Mouse (Mus musculus) heart, adult 2 months (tissue): Measurements from ENCODE around the gene Mmp27. TPM values are rescaled to one million over a fixed set of nuclear protein-coding genes. Genes with fewer than 3 reads are reported as not detected.

Experiments used
- DNase-seq, 2 experiments: peaks; one replicate each; pipeline ENCODE4 v3.0.0; 2021
- H3K27ac ChIP-seq: fragments of 200-600 bp; 2 replicates; pipeline ENCODE4 v1.8.1; 2022
- H3K27me3 ChIP-seq: fragments of 200-500 bp; 2 replicates; pipeline ENCODE4 v1.6.1; 2012; ENCODE audit warnings: mild to moderate bottlenecking, low read length, inconsistent platforms, mixed read lengths; ENCODE audit not compliant: control insufficient read depth, insufficient read depth
- H3K36me3 ChIP-seq: fragments of 200-500 bp; 2 replicates; pipeline ENCODE4 v1.6.1; 2012; ENCODE audit warnings: low read length, inconsistent platforms; ENCODE audit not compliant: control insufficient read depth, insufficient read depth
- H3K4me1 ChIP-seq: fragments of 200-500 bp; 2 replicates; pipeline ENCODE4 v1.6.1; 2011; ENCODE audit warnings: low read length; ENCODE audit not compliant: control insufficient read depth, insufficient read depth
- H3K4me3 ChIP-seq: fragments of 200-600 bp; 2 replicates; pipeline ENCODE4 v1.8.1; 2022
- H3K79me2 ChIP-seq: fragments of 200-500 bp; replicated peaks from 2 replicates; pipeline ENCODE4 v1.6.1; 2012; ENCODE audit warnings: mild to moderate bottlenecking, inconsistent platforms, low read length, moderate library complexity, mixed read lengths; ENCODE audit not compliant: control insufficient read depth, insufficient read depth
- H3K9ac ChIP-seq: fragments of 200-500 bp; 2 replicates; pipeline ENCODE4 v1.6.1; 2012; ENCODE audit warnings: low read depth, mild to moderate bottlenecking, control low read depth, inconsistent platforms, low read length, mixed read lengths
- CTCF ChIP-seq: fragments of 200-600 bp; IDR thresholded peaks from 2 replicates; pipeline ENCODE4 v1.8.1; 2022; ENCODE audit warnings: antibody characterized with exemption, mild to moderate bottlenecking, moderate library complexity
- EP300 ChIP-seq: fragments of 200-500 bp; IDR thresholded peaks from 2 replicates; pipeline ENCODE4 v1.6.1; 2011; ENCODE audit warnings: low read depth, low read length, control low read depth; ENCODE audit not compliant: insufficient read depth
- POLR2A ChIP-seq: fragments of 200-500 bp; IDR thresholded peaks from 2 replicates; pipeline ENCODE4 v1.6.1; 2011; ENCODE audit warnings: mild to moderate bottlenecking, low read depth, low read length, control low read depth; ENCODE audit not compliant: insufficient read depth
- WGBS: fragments of 180-500 bp; shearing (Covaris S2); methylation state at CpG from one replicate; pipeline ENCODE4 v1.1.7; 2018; 5-methylcytosine and 5-hydroxymethylcytosine counted together
- intact Hi-C: fragments of 180-260 bp; cut with DNase I; formaldehyde crosslinking; loops from one replicate; pipeline ENCODE4 v1.15.1; 2025
- long read RNA-seq: library from polyadenylated mRNA; stranded (forward); transcript quantifications from one replicate; pipeline ENCODE4 v2.0.0, GENCODE M21; 2021
- polyA plus RNA-seq: library from polyadenylated mRNA; depleted of rRNA; stranded (reverse); fragments of >200 nt; gene quantifications from 2 replicates; pipeline ENCODE4 v1.2.3, GENCODE M21; 2012; rRNA removed
- total RNA-seq, 2 experiments: library from RNA; stranded (reverse); gene quantifications; 2 replicates each; pipeline ENCODE4 v1.2.3; 2021

The Mmp27 gene
- total RNA-seq: under 1 TPM; 0.11 to 0.13 TPM
- 0.15 and 0.21 TPM in 2 replicates for polyA plus RNA-seq
- long read RNA-seq: 0 reads

DNA sequence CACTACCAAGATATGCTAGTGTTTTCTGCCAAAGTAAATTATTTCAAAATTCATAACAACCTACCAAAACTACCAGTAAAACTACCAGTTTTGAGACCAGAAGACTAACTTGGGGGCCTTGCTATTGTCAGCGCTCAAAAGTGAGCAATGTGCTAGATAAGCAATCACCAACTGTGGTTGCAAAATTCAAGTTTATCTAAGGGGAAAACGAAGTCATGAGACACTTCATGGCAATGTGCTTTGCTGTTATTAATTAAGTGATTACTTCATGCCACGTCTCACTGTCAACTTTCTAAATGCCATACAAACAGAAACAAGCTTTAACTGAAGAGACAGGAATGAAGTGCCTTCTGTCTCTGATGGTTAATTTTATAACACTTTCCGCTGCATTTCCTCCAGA, at the start of gene Mmp27:
Mmp27 (plus strand) TSS at position 235 of the 400 bp plus-strand sequence.
- no peak within 1 kb of the TSS for H3K4me3 ChIP-seq
- H3K4me1 ChIP-seq: peaks cover 5% of the 10 kb centered on the region; the same call in 1 of the 2 replicates
- intact Hi-C loops: no loop called here

DNA sequence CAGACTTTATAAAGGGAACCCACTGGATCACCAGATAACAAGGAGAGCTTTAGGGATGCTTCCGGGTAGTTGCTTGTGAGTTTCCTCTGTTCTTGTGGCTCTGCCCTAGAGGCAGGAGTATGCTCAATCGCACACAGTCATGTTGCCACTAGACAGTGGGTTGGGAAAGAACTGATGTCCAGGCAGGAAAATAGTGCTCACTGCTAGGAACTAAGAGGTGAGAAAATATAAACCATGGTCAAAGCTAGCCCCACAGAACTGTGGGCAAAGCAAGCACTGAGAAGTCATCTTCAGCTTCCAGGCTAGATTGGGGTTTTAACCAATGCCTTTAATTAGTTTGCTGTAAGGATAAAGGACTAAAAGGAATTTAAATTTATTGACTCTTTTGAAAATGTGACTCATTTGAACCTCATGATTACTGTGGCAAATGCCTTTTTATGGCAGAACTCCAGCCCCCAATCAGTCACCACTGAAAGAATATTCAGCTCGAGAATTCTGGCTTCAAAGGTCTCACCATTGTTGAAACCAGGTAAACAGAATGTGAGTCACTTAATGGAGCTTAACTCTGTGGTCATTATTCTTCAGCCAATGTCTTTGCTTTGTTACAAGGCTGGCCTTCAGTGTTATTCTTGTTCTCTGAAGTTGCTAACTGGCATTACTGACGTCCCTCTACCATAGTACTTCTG, 44.8 kb upstream of the Mmp27 start:
- Histone ChIP-seq H3K9ac (no peak overlapping the region), H3K27me3 (no peaks in the 10 kb centered on the region), H3K79me2 (no peaks in the 10 kb centered on the region), H3K4me3 (no peak overlapping the region), H3K4me1 (no peaks in the 10 kb centered on the region), H3K27ac (no peak overlapping the region), H3K36me3 (no peaks in the 10 kb centered on the region)
- TF ChIP-seq EP300 (no peak), POLR2A (no peak), CTCF (no peak)
- DNase-seq: no peak
- intact Hi-C loops: no loop called here
- WGBS: 69% methylated on average over 4 of the region's 4 CpGs

More for the DNA sequence above, at the start of gene Mmp27:
- H3K27me3 ChIP-seq: no peaks in the 10 kb centered on the region
- no peak for DNase-seq
- no peaks in the 10 kb centered on the region for H3K79me2 ChIP-seq
- WGBS: 43% methylated on average over 4 of the region's 4 CpGs
- no peak within 1 kb of the TSS for H3K27ac ChIP-seq
- no peak within 1 kb of the TSS for H3K9ac ChIP-seq
- H3K36me3 ChIP-seq: no peaks in the 10 kb centered on the region
- TF ChIP-seq POLR2A (no peak), CTCF (no peak), EP300 (no peak)

- H3K79me2 ChIP-seq: no peaks in the 10 kb centered on the region
- intact Hi-C loops: no loop called here
Measured at GRCm38 (mm10) chr9:7542763-7543162, 28.4 kb upstream of the Mmp27 start.

DNA sequence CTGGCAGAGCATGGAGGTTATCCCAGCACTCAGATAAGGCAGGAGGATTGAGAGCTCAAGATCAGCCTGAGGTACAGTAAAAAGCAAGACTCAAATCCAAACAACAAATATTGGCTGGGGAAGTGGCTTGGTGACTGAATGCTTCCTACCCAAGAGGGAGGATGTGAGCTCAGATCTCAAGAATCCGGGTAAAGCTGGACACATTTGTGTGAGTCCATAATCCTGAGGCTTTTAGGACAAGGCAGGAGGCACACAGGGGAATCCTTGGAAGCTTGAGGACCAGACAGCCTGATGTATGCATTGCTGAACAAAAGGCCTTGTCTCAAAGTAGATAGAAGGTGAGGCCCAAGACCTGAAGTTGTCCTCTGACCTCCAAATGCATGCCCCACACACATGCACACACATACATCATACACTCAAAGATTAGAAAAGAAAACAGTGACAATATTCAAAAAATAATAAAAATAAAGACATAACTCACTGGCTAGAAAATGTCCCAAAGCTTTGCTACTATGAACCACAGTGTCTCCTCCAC, 26.2 kb upstream of the Mmp27 start:
- Histone ChIP-seq H3K79me2 (no peaks in the 10 kb centered on the region), H3K36me3 (no peaks in the 10 kb centered on the region), H3K27me3 (no peaks in the 10 kb centered on the region), H3K9ac (no peak overlapping the region), H3K4me3 (no peak overlapping the region), H3K27ac (no peak overlapping the region), H3K4me1 (peaks cover 1% of the 10 kb centered on the region)
- peak in 1 of 2 experiments; percentile 3 for DNase-seq
- 35% methylated on average over 1 of the region's 1 CpGs for WGBS
- TF ChIP-seq POLR2A: no peak
- no peak for TF ChIP-seq EP300
- TF ChIP-seq CTCF: no peak
- intact Hi-C loops: no loop called here

More at GRCm38 (mm10) chr9:7542763-7543162, 28.4 kb upstream of the Mmp27 start:
- peaks cover 1% of the 10 kb centered on the region for H3K4me1 ChIP-seq
- DNase-seq: no peak
- no peak overlapping the region for H3K4me3 ChIP-seq
- TF ChIP-seq POLR2A: no peak
- TF ChIP-seq EP300: no peak
- TF ChIP-seq CTCF: no peak
- no peaks in the 10 kb centered on the region for H3K27me3 ChIP-seq
- no peak overlapping the region for H3K9ac ChIP-seq
- no peaks in the 10 kb centered on the region for H3K36me3 ChIP-seq
- H3K27ac ChIP-seq: no peak overlapping the region

GRCm38 (mm10) chr9:7545471-7545870, 25.7 kb upstream of the Mmp27 start:
- WGBS: 23% methylated on average over 1 of the region's 1 CpGs
- 0 out of 2 replicates have a peak, but pooled peaks have one; percentile 29 for TF ChIP-seq EP300
- TF ChIP-seq POLR2A: no peak
- H3K36me3 ChIP-seq: no peaks in the 10 kb centered on the region
- DNase-seq: peak; percentile 55 to 65
- H3K79me2 ChIP-seq: no peaks in the 10 kb centered on the region
- H3K9ac ChIP-seq: no peak overlapping the region
- H3K4me3 ChIP-seq: no peak overlapping the region
- H3K4me1 ChIP-seq: peaks cover 1% of the 10 kb centered on the region
- no peak overlapping the region for H3K27ac ChIP-seq
- H3K27me3 ChIP-seq: no peaks in the 10 kb centered on the region
- intact Hi-C loops: no loop called here

DNA sequence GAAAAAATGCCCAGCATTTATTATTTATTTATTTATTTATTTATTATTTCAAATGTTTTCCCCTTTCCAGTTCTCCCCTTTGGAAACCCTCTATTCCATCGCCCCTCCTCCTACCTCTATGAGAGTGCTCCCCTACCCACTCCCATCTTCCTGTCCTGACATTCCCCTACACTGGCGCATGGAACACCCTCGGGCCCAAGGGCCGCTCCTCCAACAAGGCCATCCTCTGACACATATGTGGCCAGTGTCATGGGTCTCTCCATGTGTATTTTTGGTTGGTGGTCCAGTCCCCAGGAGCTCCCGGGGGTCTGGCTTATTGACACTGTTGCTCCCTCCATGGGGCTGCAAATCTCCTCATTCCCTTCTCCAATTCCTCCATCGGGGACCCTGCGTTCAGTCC, 25.3 kb upstream of the Mmp27 start:
- H3K27me3 ChIP-seq: no peaks in the 10 kb centered on the region
- H3K4me1 ChIP-seq: peaks cover 1% of the 10 kb centered on the region
- no peaks in the 10 kb centered on the region for H3K79me2 ChIP-seq
- H3K36me3 ChIP-seq: no peaks in the 10 kb centered on the region
- no peak overlapping the region for H3K9ac ChIP-seq
- no peak overlapping the region for H3K27ac ChIP-seq
- no peak for TF ChIP-seq POLR2A
- TF ChIP-seq CTCF: no peak
- TF ChIP-seq EP300: no peak
- DNase-seq: no peak
- WGBS: 71% methylated on average over 7 of the region's 7 CpGs
- H3K4me3 ChIP-seq: no peak overlapping the region
- intact Hi-C loops: no loop called here
